Mouse (Mus musculus) urinary bladder, postnatal 14 days (tissue): ENCODE measurements around the gene C1qa.
A peak's percentile ranks its signal among the peaks of the same experiment; 100 is the strongest.

Source experiments
- DNase-seq: peaks from one replicate; pipeline ENCODE4 v3.0.0; 2021; ENCODE audit warnings: low spot score

C1qa gene

GRCm38 (mm10) chr4:136904767-136905539, 6.3 kb upstream of the C1qa start:
- DNase-seq: no peak

DNA sequence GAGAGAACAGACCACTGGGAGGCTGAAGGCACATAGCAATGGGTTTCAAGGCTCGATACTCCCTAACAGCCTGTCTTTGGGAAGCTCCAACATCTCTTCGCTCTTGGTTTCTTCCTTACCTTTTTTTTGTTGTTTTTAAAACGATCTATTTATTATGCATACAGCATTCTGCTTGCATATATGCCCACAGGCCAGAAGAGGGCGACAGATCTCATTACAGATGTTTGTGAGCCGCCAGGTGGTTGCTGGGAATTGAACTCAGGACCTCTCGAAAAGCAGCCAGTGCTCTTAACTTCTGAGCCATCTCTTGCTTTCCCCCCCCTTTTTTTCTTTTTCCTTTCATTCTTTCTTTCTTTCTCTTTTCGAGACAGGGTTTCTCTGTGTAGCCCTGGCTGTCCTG, 551 bp upstream of the C1qa start:
- DNase-seq: no peak

- no peak for DNase-seq
Measured at GRCm38 (mm10) chr4:136898084-136898598, 462 bp downstream of the C1qa start.

DNA sequence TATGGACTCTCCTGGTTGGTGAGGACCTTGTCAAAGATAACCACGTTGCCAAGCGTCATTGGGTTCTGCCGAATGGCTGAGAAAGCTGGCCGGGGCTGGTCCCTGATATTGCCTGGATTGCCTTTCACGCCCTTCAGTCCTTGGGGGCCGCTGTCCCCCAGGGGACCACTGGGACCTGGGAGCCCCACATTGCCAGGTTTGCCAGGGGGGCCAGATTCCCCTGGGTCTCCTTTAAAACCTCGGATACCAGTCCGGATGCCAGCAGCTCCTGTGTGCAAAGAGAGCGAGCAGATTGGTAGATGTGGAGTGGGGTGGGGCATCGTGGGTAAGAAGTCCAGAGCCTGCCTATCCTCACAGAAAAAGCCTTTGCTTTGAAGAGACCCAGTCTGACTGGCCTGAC, 2.1 kb downstream of the C1qa start:
- no peak for DNase-seq

- DNase-seq: no peak
Measured at GRCm38 (mm10) chr4:136895861-136896260, 2.7 kb downstream of the C1qa start.

- DNase-seq: no peak
Measured at GRCm38 (mm10) chr4:136894821-136895220, 3.8 kb downstream of the C1qa start.

- DNase-seq: peak; percentile 15
Measured at GRCm38 (mm10) chr4:136893691-136894543, 4.7 kb downstream of the C1qa start.

- DNase-seq: no peak
Measured at GRCm38 (mm10) chr4:136892811-136893210, 5.8 kb downstream of the C1qa start, which contains the start of gene C1qc. C1qc (minus strand) TSS chr4:136893065.

- no peak for DNase-seq
Measured at GRCm38 (mm10) chr4:136892371-136892770, 6.2 kb downstream of the C1qa start.

DNA sequence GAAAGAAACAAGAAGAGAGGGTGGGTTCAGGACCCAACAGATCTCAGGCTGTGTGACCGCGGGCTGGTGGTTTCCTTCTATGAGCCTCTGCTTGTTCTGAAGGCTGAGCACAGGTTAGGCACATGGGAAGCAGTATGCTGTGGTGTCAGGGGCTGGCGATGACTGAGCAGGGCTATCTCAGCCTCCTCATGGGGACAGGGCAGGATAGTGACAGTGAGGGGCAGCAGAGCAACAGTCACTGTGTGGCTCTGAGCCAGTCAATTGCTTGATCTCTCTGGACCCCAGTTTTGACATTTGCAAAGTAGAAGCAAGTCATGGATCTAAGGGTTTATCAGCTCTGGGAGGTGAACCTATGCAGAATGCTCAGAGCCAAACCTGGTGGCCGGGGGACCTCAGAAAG, 7.5 kb downstream of the C1qa start:
- DNase-seq: no peak

DNA sequence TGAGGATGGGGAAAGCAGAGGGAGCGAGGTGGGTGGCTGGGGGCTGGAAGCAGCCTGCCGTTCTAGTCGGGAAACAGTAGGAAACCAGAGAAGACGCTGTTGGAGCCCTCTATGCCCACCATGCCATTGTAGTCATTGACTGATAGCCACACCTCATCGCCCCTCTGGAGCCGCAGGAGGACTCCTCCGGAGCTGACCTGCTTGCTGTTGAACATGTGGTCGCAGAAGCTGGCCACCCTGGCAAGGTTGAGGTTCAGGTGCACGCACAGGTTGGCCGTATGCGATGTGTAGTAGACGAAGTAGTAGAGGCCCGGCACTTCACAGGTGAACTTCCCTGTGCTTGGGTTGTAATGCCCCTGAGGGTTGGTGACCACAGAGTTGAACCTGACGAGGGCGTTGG, 8.6 kb downstream of the C1qa start:
- no peak for DNase-seq

DNA sequence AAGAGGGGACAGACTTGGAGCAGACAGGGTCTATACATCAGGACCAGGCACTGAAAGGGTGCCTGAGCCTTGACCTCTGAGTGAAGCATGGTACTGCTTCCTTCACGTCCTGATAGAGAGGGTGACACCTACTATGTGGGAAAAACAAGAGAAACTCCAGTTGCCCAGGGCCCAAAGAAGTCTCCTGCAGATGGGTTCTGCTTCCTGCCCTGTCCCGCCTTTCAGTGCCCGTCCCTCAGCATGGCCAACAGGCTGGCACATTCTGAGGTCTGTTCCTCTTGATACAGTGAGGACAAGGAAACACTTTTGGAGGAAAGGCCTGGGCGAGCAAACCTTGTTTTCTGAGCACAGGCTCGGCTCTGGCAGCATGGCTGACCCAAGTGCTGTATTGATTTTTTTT, 10.9 kb downstream of the C1qa start:
- DNase-seq: no peak

DNA sequence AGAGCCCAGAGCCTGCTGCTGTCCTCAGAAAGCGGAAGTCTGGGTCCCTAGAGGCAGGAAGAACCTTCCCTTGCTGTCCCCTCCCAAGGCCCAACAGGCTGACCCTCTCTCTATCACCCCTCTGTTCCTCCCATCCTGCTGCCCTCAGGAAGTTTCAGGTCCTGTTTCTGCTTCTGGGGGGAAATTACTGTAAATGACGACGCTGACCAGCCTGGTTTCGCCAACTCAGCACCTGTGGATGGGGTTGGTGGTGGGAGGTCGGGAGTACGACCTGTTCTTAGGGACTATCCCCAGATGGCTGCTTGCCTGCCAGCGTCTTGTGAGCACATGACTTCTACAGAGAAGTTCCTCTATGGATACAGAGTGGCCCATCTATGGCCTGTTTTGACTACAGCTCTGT, 12.5 kb downstream of the C1qa start, which contains the start of gene C1qb:
C1qb (minus strand) TSS at position 87 of the 400 bp plus-strand sequence.
- no peak for DNase-seq

DNA sequence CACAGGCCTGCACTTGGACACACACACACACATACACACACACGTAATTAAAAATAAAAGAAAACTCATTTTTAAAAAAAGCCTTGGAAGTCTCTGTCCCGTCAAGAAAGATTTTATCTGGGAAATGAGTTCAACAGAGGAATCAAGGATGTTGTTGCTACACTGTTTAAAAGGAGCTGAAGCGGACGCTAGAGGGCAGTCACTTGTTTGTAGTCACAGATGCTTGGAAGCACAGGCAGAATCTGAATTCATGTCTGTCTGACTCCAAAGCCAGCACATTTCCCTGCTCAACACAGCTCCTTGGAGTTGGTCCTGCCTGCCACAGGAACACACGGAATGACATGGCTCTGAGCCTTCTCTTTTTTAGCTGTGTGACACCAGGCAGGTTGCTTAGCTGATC, 20.0 kb downstream of the C1qa start:
- no peak for DNase-seq

DNA sequence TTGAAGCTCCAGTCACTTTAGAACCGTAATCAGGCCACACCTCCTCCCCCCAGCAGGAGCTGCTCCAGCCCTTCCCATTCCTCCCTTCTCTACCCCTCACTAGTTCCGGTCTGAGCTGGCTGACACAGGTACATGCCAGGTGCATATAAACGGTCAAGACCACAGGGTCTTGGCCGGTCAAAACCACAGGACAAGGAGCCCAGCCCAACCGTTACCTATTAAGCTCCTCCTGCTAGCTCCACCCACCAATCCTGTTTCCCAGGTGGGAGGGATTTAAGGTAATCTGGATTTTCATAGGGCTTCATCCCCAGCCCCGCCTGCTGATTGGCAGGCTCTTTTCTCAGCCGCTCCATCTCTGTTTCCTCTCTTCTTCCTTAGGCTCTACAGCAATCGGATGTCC, 20.4 kb downstream of the C1qa start:
- DNase-seq: no peak

GRCm38 (mm10) chr4:136876971-136877370, 21.6 kb downstream of the C1qa start:
- peak; percentile 50 for DNase-seq

- no peak for DNase-seq
Measured at GRCm38 (mm10) chr4:136875012-136875411, 23.6 kb downstream of the C1qa start.

GRCm38 (mm10) chr4:136868371-136868770, 30.2 kb downstream of the C1qa start:
- DNase-seq: no peak

DNA sequence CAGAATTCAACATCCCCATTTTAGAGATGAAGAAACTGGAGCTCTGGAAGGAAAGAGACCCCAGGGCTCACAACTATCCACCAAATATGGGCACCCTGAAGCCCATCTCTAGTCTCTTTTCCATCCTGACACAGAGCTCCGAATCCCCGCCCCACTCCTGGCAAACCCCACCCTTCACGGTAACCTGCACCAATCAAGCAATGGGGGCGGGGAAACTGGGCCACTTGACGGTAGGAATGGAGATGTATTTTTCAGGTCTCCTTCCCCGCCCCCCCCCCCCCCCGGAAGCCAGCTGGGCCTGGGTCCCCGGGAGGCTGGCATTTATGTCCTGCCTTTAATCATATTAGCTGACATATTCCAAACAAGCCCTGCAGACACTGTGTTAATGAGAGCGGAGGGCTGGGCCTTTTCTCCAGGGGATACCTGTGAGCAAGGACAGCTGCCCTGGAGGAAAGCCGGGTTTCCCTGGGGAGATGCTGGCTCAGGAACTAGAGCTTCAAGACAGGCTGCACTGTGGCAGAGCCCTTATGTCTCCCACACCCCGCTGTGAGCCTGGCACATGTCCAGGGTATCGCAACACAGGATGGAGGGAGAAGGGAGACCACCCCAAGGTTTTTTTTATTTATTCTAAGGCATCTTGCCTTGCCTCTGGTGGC, 30.8 kb downstream of the C1qa start:
- no peak for DNase-seq

GRCm38 (mm10) chr4:136865531-136865930, 33.1 kb downstream of the C1qa start:
- DNase-seq: no peak

- no peak for DNase-seq
Measured at GRCm38 (mm10) chr4:136864751-136865470, 33.7 kb downstream of the C1qa start.

- no peak for DNase-seq
Measured at GRCm38 (mm10) chr4:136863517-136863916, 35.1 kb downstream of the C1qa start.
